Comparison of ENCODE assay signal across 8 mouse cellular contexts in the genomic region with DNA sequence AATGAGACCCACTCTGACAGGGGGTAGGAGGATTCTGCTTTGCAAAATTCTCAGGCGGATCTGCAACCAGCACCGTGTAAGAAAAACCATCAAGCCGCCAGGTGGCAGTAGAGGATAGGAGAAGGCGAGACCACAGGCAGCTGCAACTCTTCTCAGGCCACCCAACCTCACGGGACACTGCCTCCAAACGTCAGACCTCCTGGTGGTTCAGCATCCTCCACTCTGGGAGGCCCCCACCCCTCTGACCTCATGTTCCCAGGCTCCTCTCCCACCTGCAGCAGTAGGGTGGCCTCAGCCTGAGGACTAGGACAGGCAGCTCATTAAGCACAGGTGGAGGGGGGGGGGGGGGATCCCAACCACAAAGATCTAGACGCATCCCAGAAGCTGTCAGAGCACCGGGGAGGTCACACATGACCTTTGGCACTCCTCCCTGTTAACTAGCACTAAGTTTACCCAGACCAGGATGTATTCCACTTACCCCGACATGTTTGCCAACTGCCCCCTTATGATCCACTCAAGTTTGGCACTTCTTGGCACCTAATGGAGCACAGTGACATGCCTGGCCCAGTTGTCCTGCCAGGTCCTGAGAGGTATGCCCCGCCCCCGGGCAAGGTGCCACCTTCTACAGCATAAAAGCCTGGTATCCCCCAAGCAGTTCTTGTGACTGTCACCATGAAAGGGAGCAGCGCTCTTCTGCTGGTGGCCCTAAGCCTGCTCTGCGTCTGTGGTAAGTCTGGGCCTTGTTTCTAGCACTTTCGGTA. TPM values are rescaled to one million over a fixed set of nuclear protein-coding genes. Genes with fewer than 3 reads are reported as not detected.
DNase-seq lines count a peak whose midpoint lies in the region; ATAC-seq and TF ChIP-seq lines count a peak whose summit lies in the region.

A gene (plus strand): TSS at position 643 of the 761 bp plus-strand sequence.

- H3K4me3 ChIP-seq in cortical plate, adult 2 months (ENCODE audit: insufficient read depth, low read length) = no peak within 1 kb of the TSS

- H3K4me1 ChIP-seq in cortical plate, adult 2 months (ENCODE audit: control insufficient read depth, insufficient read depth, low read length) = no peaks in the 10 kb centered on the region

- intact Hi-C loops in left cerebral cortex, postnatal 10 days (cut with DNase I) = loop anchor here (2.0 kb wide), 2 partner anchors 58 to 204 kb away; no protein-coding TSS in a partner anchor

- peak; percentile 97 for DNase-seq in gastrocnemius, postnatal 10 days
- peak; percentile 73 to 92 for DNase-seq in left cerebral cortex, postnatal 10 days (ENCODE audit: extremely low spot score in 1 of 2, low spot score in 2 of 2)
- peak; percentile 86 to 97 for DNase-seq in right cerebral cortex, adult 2 months (ENCODE audit: low spot score in 2 of 2)
- peak; percentile 77 for DNase-seq in urinary bladder, adult 2 months (ENCODE audit: low spot score)

- no peak within 1 kb of the TSS for H3K27ac ChIP-seq in cortical plate, adult 2 months (ENCODE audit: insufficient read depth, low read length)

- peak; percentile 72 for ATAC-seq in activated CD4-positive, CD25-positive, alpha-beta regulatory T cell, adult 4 months
- ATAC-seq in inflammation-experienced regulatory T-cells, adult 6 months = peak; percentile 87
- ATAC-seq in megakaryocyte progenitor cell, adult 5-6 weeks (replicated peaks; ENCODE audit: poor library complexity) = peak; percentile 96

- peak; percentile 89 for TF ChIP-seq CTCF in cortical plate, adult 2 months (IDR thresholded peaks at IDR 0.05; ENCODE audit: extremely low read depth, insufficient read depth, low read length)

- TF ChIP-seq POLR2A in cortical plate, adult 2 months (IDR thresholded peaks at IDR 0.05; ENCODE audit: extremely low read depth, insufficient read depth, low read length) = no peak

RNA-seq across cellular contexts. Expression of the gene that starts here (rescaled TPM):
- polyA plus RNA-seq in activated CD4-positive, CD25-positive, alpha-beta regulatory T cell, adult 4 months (2017; shearing (Covaris generic)) = not detected
- polyA plus RNA-seq in cortical plate, adult 2 months (2012; rRNA removed) = not detected in 2 replicates
- not detected for total RNA-seq in gastrocnemius, postnatal 10 days (2021)
- not detected for polyA plus RNA-seq in inflammation-experienced regulatory T-cells, adult 6 months (2017; shearing (Covaris generic))
- not detected for total RNA-seq in left cerebral cortex, postnatal 10 days (2021)
- not detected in 2 replicates for total RNA-seq in megakaryocyte progenitor cell, adult 5-6 weeks (2015)
- not detected in 2 replicates for total RNA-seq in megakaryocyte progenitor cell, adult 5-6 weeks (2017)
- polyA plus RNA-seq in urinary bladder, adult 2 months (2012; rRNA removed) = not detected in 2 replicates

Comparison
In these comparisons a context has a peak if more than half of its experiments do, and no peak if none do; other contexts are left out.
1. Peak in ATAC-seq in activated CD4-positive, CD25-positive, alpha-beta regulatory T cell, adult 4 months; RNA of the gene not detected or under 1 TPM.
2. Peak in DNase-seq in gastrocnemius, postnatal 10 days; RNA of the gene not detected or under 1 TPM.
3. Peak in ATAC-seq in inflammation-experienced regulatory T-cells, adult 6 months; RNA of the gene not detected or under 1 TPM.
4. Peak in DNase-seq in left cerebral cortex, postnatal 10 days; RNA of the gene not detected or under 1 TPM.
5. Peak in ATAC-seq in megakaryocyte progenitor cell, adult 5-6 weeks; RNA of the gene not detected or under 1 TPM.
6. Peak in DNase-seq in urinary bladder, adult 2 months; RNA of the gene not detected or under 1 TPM.